Mouse (Mus musculus) cerebellum, adult (tissue): ENCODE measurements around the gene Sergef.

ENCODE experiments used
- ATAC-seq: cut with Nextera tagmentation; 2 replicates; pipeline ENCODE4 v1.9.2; 2017; ENCODE audit warnings: mild to moderate bottlenecking, moderate library complexity, mixed read lengths; ENCODE audit not compliant: insufficient number of reproducible peaks, low FRiP score, low TSS enrichment

Gene Sergef

DNA sequence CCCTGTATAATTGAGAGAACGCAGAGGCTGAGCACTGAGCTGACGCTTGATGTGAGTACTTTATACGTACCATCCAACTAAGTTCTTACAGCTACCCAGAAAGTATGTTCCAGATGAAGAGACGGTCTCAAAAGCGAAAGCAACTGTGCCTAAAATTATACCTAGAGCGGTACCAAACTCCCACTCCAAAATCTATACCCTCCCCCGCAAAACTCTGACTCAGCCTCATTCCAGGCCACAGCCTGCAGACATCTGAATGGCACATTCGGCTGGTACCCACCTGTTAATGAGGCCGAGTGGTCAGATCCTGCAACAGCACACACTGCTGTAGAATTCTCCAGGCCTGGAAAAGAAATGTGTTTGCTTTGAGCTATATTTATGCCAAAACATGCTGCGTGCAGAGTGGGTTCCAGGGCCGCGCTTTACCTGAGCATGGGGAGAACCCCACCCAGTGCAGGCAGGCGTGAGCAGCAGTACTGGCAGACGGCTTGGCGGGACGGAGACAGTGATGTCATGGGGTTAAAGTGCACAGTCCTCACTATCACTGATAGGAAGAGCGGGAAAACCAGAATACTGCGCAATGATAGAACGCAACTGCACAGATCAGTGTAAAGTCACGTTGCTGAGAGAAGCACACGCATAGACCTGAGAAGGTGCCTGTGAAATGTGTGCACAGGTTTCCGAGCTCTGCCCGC is 21.0 kb downstream of the Sergef start:
- ATAC-seq: no peak

DNA sequence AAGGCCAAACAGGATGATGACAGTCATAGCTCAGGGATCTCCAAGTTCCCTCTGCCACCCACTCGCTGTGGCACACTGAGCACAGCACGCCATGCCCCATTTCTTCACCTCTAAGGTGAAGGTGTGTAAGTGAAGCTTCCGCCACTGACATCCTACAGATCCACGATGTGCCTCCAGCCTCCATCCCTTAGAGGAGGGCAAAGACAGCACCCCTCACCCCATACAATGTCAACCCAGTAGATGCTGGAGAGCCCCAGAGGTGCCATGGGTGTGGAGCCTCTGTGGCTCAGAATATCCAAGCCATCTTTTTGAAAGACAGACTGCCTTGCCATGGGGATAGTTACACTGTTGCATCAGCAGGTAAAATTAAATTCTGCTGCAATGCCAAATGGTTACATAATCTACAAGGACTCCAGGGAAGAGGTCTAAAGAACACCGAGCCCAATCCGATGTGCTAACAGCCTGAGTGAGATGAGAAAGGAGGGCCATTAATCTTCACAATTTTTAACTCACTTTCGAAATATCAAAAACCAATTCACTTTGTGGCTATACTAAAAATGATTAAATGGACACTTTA is 23.1 kb downstream of the Sergef start:
- no peak for ATAC-seq

DNA sequence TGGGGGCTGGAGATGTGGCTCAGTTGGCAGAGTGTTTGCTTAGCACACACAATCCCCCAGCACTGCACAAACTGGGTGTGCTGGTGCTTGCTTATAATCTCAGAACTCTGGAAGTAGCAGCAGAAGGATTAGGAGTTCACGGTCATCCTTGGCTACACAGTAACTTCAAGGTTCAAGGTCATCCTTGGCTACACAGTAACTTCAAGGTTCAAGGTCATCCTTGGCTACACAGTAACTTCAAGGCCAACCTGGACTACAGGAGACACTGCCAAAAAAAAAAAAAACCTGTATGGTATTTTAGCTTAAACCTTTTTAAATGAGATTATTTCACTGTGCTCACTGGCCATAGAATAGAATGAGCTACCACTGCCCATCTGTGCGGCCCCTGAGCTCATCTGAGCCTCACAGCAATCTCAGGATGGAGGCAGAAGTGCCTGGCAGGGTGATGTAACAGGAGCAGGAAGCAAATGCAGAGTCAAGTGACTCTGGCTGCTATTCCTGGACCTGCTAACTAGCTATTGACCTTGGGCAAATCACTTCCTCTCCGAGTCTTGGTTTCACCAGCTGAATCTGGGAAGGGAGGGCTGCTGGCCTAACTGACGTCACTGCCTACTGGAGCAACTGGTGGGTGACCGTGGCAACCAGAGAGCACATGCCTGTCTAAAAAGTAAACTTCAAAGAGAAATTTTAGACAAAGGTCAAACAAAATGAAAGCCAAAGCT is 24.2 kb downstream of the Sergef start:
- ATAC-seq: no peak

- ATAC-seq: no peak
These were observed 25.3 kb downstream of the Sergef start for GRCm38 (mm10) chr7:46614263-46614662.

DNA sequence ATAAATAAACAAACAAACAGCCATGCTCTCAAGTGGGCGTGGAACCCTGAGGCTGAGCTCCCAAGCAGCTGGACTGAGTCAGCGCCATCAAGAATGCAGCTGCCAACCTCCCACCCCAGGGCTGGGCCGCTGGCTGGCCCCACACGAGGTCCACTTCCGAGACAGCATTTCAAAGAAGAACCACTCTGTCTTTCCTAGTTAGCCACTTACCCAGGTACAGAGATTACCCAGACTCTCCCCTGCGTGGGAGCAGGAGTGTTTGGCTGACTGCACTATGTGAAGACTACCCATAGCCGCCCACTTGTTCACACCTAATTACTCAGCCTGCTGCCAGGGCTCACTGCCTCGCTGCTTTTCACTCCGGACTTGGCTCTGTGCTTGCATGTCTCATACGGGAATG is 26.5 kb downstream of the Sergef start:
- ATAC-seq: no peak

- no peak for ATAC-seq
These were observed 27.1 kb downstream of the Sergef start for GRCm38 (mm10) chr7:46612421-46612937.

GRCm38 (mm10) chr7:46611970-46612369 is 27.6 kb downstream of the Sergef start:
- peak; percentile 31; the same call in 1 of the 2 replicates for ATAC-seq

GRCm38 (mm10) chr7:46609317-46609716 is 30.3 kb downstream of the Sergef start:
- ATAC-seq: peak; percentile 29; the same call in 1 of the 2 replicates

GRCm38 (mm10) chr7:46607428-46608055 is 32.1 kb downstream of the Sergef start:
- ATAC-seq: no peak

DNA sequence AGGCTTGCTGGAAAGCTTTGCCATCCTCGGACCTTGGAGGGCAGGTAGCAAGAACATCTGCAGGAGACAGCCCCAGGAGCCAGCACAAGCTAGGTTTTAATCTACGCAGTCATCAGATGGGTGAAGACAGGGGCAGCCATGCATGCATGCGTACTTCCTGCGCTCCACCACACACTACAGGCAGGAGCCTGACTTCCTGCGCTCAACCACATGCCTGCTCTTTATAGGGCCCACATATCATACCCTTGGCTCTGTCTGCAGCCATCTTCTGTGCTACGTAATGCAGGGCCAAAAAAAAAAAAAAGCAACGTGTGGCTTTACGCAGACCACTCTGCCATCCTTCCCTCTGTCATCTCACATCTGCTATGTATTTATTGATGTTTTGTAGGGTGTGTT is 32.6 kb downstream of the Sergef start:
- ATAC-seq: no peak

GRCm38 (mm10) chr7:46606391-46607030 is 33.1 kb downstream of the Sergef start:
- peak; percentile 18; the same call in 1 of the 2 replicates for ATAC-seq

GRCm38 (mm10) chr7:46603051-46603450 is 36.6 kb downstream of the Sergef start:
- ATAC-seq: peak; percentile 69; the same call in 1 of the 2 replicates

DNA sequence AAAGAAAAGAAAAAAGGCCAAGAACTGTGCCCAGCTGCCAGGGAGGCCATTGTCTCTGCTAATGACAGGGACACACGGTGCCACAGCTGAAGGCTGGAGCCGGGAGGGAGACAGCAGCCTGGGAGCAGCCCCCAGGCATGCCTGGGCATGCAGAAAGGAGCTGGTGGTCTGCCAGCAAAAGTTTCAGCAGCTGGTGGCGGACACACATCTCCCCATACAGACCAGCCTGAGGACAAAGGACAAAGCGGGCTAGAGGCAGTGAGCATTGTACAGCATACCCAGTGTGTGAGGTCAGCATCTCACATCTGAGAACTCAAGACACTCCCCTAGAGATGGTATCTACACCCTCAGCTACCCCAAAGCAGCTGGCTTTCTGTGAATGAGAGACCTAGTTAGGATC is 37.5 kb downstream of the Sergef start:
- no peak for ATAC-seq

- no peak for ATAC-seq
These were observed 38.5 kb downstream of the Sergef start for GRCm38 (mm10) chr7:46601097-46601496.

DNA sequence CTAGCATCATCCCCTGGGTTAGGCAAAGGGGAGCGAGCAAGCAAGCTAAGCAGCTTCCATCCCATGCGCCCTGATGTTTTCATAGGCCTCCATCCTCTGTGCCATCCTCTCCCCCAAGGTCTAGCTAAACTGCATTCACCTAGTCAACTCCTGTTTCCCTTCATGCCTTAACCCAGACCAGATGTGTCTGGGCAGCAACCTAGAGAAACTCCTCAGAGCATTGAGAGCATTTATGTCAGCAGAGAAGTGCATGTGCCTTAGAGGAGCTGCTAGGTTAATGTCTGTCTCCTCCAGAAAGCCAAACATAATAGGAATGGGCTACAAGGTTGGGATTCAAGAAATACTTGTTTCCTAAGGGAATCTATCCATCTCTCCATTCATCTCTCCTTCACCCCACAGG is 42.6 kb downstream of the Sergef start:
- ATAC-seq: no peak

- no peak for ATAC-seq
These were observed 48.1 kb downstream of the Sergef start for GRCm38 (mm10) chr7:46591546-46591945.

DNA sequence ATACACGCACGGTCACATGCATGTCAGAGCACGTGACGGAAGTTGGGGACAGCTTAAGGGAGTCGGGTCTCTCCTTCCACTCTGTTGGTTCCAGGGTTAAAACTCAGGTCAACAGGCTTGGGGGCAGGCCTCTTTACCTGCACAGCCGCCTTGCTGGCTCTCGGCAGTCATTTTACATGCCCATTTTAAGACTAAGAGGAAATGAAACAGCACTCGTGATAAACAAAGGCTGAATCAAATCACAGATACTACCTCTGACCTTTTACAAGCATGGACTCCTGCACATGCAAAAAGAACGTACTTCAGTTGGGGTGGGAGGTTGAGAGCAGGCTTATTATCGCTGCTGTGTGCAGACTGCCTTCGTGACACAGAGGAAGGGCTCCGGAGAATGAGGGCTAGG is 50.4 kb downstream of the Sergef start:
- ATAC-seq: no peak

- no peak for ATAC-seq
These were observed 51.6 kb downstream of the Sergef start for GRCm38 (mm10) chr7:46588005-46588404.

DNA sequence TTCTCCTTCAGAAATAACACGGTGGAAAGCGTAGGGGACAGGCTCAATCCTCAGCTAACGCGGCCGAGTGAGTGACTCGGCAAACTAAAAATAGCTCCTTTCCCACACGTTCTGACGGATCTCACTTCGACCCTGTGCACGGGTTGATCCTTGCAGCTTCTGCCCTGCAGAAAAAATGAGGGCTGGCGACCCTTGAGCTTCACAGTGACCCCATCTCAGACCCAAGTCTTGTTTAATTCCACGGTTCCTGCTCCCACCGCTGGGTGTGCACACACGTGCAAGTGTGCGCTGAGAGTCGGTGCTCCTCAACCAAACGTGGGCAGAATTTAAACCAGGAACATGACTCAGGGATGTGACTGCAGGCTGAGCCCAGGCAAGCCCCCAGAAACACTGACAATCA is 52.1 kb downstream of the Sergef start:
- no peak for ATAC-seq

GRCm38 (mm10) chr7:46586621-46587216 is 52.9 kb downstream of the Sergef start:
- ATAC-seq: no peak
